Mouse (Mus musculus) liver, embryonic 12.5 days (tissue): Measurements from ENCODE around the gene Btbd11. TPM values are rescaled to one million over a fixed set of nuclear protein-coding genes. Genes with fewer than 3 reads are reported as not detected.

Source experiments
- ATAC-seq: fragments of 200-750 bp; cut with Nextera tagmentation; 2 replicates; pipeline ENCODE4 v1.8.0; 2017; ENCODE audit warnings: moderate number of reproducible peaks, mild to moderate bottlenecking, moderate library complexity
- H3K27ac ChIP-seq: fragments of 300-500 bp; sonication (generic); 2 replicates; pipeline ENCODE4 v1.5.1; 2016; ENCODE audit warnings: mild to moderate bottlenecking
- H3K27me3 ChIP-seq: fragments of 300-500 bp; sonication (generic); replicated peaks from 2 replicates; pipeline ENCODE4 v1.6.1; 2016; ENCODE audit warnings: mild to moderate bottlenecking, moderate library complexity
- H3K36me3 ChIP-seq: fragments of 300-500 bp; sonication (generic); 2 replicates; pipeline ENCODE4 v1.6.1; 2016; ENCODE audit warnings: mild to moderate bottlenecking, moderate library complexity
- H3K4me1 ChIP-seq: fragments of 300-500 bp; sonication (generic); 2 replicates; pipeline ENCODE4 v1.6.1; 2016
- H3K4me2 ChIP-seq: fragments of 300-500 bp; sonication (generic); 2 replicates; pipeline ENCODE4 v1.6.1; 2016; ENCODE audit warnings: mild to moderate bottlenecking, moderate library complexity
- H3K4me3 ChIP-seq: fragments of 300-500 bp; sonication (generic); 2 replicates; pipeline ENCODE4 v1.5.1; 2016; ENCODE audit warnings: mild to moderate bottlenecking, moderate library complexity
- H3K9ac ChIP-seq: fragments of 300-500 bp; sonication (generic); 2 replicates; pipeline ENCODE4 v1.6.1; 2016; ENCODE audit warnings: mild to moderate bottlenecking, moderate library complexity
- H3K9me3 ChIP-seq: fragments of 300-500 bp; sonication (generic); replicated peaks from 2 replicates; pipeline ENCODE4 v1.6.1; 2016; ENCODE audit warnings: mild to moderate bottlenecking, moderate library complexity
- WGBS: fragments of 180-500 bp; shearing (Covaris S2); methylation state at CpG from one replicate; pipeline ENCODE4 v1.1.7; 2016; ENCODE audit not compliant: insufficient replicate concordance; 5-methylcytosine and 5-hydroxymethylcytosine counted together
- polyA plus RNA-seq: library from polyadenylated mRNA; unstranded; fragments of >200 nt; fragmentation: Nextera tagmentation; extraction: Ambion mirVana; gene quantifications from 2 replicates; pipeline ENCODE4 v1.2.1, GENCODE M21; 2016

Gene Btbd11
- polyA plus RNA-seq, 1 experiment from 2014 or later, result 0.32 TPM

- Histone ChIP-seq H3K27me3 (peaks cover 32% of the 10 kb centered on the region), H3K9me3 (no peaks in the 10 kb centered on the region), H3K4me1 (peaks cover 11% of the 10 kb centered on the region; the same call in 1 of the 2 replicates), H3K36me3 (no peaks in the 10 kb centered on the region), H3K9ac (no peak overlapping the region), H3K4me2 (no peak overlapping the region), H3K4me3 (no peak overlapping the region), H3K27ac (no peak overlapping the region)
- WGBS, result 63% methylated on average over 7 of the region's 7 CpGs
- no peak for ATAC-seq
Observed at GRCm38 (mm10) chr10:85382981-85383380, 3.6 kb upstream of the Btbd11 start.

- Histone ChIP-seq H3K4me2 (peak overlapping the region; percentile 72), H3K4me3 (peak overlapping the region; percentile 49), H3K27me3 (peaks cover 58% of the 10 kb centered on the region), H3K27ac (no peak overlapping the region), H3K9ac (no peak overlapping the region; the same call in 1 of the 2 replicates), H3K9me3 (no peaks in the 10 kb centered on the region), H3K36me3 (no peaks in the 10 kb centered on the region), H3K4me1 (peaks cover 15% of the 10 kb centered on the region; the same call in 1 of the 2 replicates)
- WGBS, result under 1% methylated on average over 78 of the region's 78 CpGs
- ATAC-seq, result no peak
Observed at GRCm38 (mm10) chr10:85387219-85388070, 831 bp downstream of the Btbd11 start.

GRCm38 (mm10) chr10:85388071-85388750 lies 1.6 kb downstream of the Btbd11 start:
- WGBS, result 2% methylated on average over 44 of the region's 50 CpGs
- H3K36me3 ChIP-seq, result no peaks in the 10 kb centered on the region
- peak overlapping the region; percentile 49 for H3K4me3 ChIP-seq
- H3K9me3 ChIP-seq, result no peaks in the 10 kb centered on the region
- H3K4me1 ChIP-seq, result peaks cover 15% of the 10 kb centered on the region; the same call in 1 of the 2 replicates
- peak overlapping the region; percentile 72 for H3K4me2 ChIP-seq
- no peak overlapping the region for H3K27ac ChIP-seq
- H3K27me3 ChIP-seq, result peaks cover 58% of the 10 kb centered on the region
- ATAC-seq, result no peak
- no peak overlapping the region for H3K9ac ChIP-seq

- Histone ChIP-seq H3K4me2 (peak overlapping the region; percentile 72), H3K4me1 (peaks cover 15% of the 10 kb centered on the region; the same call in 1 of the 2 replicates), H3K27ac (no peak overlapping the region), H3K27me3 (peaks cover 58% of the 10 kb centered on the region), H3K9me3 (no peaks in the 10 kb centered on the region), H3K9ac (no peak overlapping the region), H3K4me3 (no peak overlapping the region), H3K36me3 (no peaks in the 10 kb centered on the region)
- ATAC-seq, result no peak
- WGBS, result 3% methylated on average over 9 of the region's 9 CpGs
Observed at GRCm38 (mm10) chr10:85388751-85389115, 2.1 kb downstream of the Btbd11 start.

GRCm38 (mm10) chr10:85389286-85390139 lies 2.9 kb downstream of the Btbd11 start:
- Histone ChIP-seq H3K4me3 (no peak overlapping the region), H3K4me2 (no peak overlapping the region), H3K27ac (no peak overlapping the region), H3K9me3 (no peaks in the 10 kb centered on the region), H3K36me3 (no peaks in the 10 kb centered on the region), H3K9ac (no peak overlapping the region), H3K27me3 (peaks cover 53% of the 10 kb centered on the region), H3K4me1 (peaks cover 15% of the 10 kb centered on the region; the same call in 1 of the 2 replicates)
- no peak for ATAC-seq
- 49% methylated on average over 23 of the region's 23 CpGs for WGBS

- ATAC-seq, result no peak
- no peak overlapping the region for H3K27ac ChIP-seq
- H3K27me3 ChIP-seq, result peaks cover 26% of the 10 kb centered on the region
- no peak overlapping the region for H3K4me3 ChIP-seq
- no peaks in the 10 kb centered on the region for H3K36me3 ChIP-seq
- H3K4me1 ChIP-seq, result 0 out of 2 replicates have a peak, but pooled peaks cover 4% of the 10 kb centered on the region
- 54% methylated on average over 6 of the region's 6 CpGs for WGBS
- no peak overlapping the region for H3K4me2 ChIP-seq
- no peak overlapping the region for H3K9ac ChIP-seq
- no peaks in the 10 kb centered on the region for H3K9me3 ChIP-seq
Observed at GRCm38 (mm10) chr10:85393016-85393415, 6.4 kb downstream of the Btbd11 start.

GRCm38 (mm10) chr10:85394558-85394957 lies 7.9 kb downstream of the Btbd11 start:
- Histone ChIP-seq H3K9me3 (no peaks in the 10 kb centered on the region), H3K27ac (no peak overlapping the region), H3K27me3 (peaks cover 10% of the 10 kb centered on the region), H3K36me3 (no peaks in the 10 kb centered on the region), H3K4me1 (no peaks in the 10 kb centered on the region), H3K4me3 (no peak overlapping the region), H3K9ac (no peak overlapping the region), H3K4me2 (no peak overlapping the region)
- WGBS, result 53% methylated on average over 4 of the region's 4 CpGs
- no peak for ATAC-seq

GRCm38 (mm10) chr10:85411120-85411519 lies 24.5 kb downstream of the Btbd11 start:
- no peak for ATAC-seq
- H3K27ac ChIP-seq, result no peak overlapping the region
- 65% methylated on average over 3 of the region's 3 CpGs for WGBS
- no peak overlapping the region for H3K4me2 ChIP-seq
- no peaks in the 10 kb centered on the region for H3K9me3 ChIP-seq
- no peaks in the 10 kb centered on the region for H3K36me3 ChIP-seq
- H3K4me1 ChIP-seq, result no peaks in the 10 kb centered on the region
- H3K4me3 ChIP-seq, result no peak overlapping the region
- H3K9ac ChIP-seq, result no peak overlapping the region
- H3K27me3 ChIP-seq, result no peaks in the 10 kb centered on the region

- no peak overlapping the region for H3K4me2 ChIP-seq
- H3K9me3 ChIP-seq, result no peaks in the 10 kb centered on the region
- H3K9ac ChIP-seq, result no peak overlapping the region
- H3K36me3 ChIP-seq, result no peaks in the 10 kb centered on the region
- H3K4me1 ChIP-seq, result no peaks in the 10 kb centered on the region
- H3K27ac ChIP-seq, result no peak overlapping the region
- WGBS, result 54% methylated on average over 15 of the region's 15 CpGs
- no peak for ATAC-seq
- H3K27me3 ChIP-seq, result no peaks in the 10 kb centered on the region
- no peak overlapping the region for H3K4me3 ChIP-seq
Observed at GRCm38 (mm10) chr10:85420851-85421628, 34.4 kb downstream of the Btbd11 start.

GRCm38 (mm10) chr10:85421629-85422012 lies 35.0 kb downstream of the Btbd11 start:
- H3K9ac ChIP-seq, result no peak overlapping the region
- H3K4me1 ChIP-seq, result no peaks in the 10 kb centered on the region
- H3K9me3 ChIP-seq, result no peaks in the 10 kb centered on the region
- no peaks in the 10 kb centered on the region for H3K36me3 ChIP-seq
- 72% methylated on average over 4 of the region's 4 CpGs for WGBS
- no peak overlapping the region for H3K4me2 ChIP-seq
- H3K27me3 ChIP-seq, result no peaks in the 10 kb centered on the region
- no peak overlapping the region for H3K4me3 ChIP-seq
- no peak for ATAC-seq
- H3K27ac ChIP-seq, result no peak overlapping the region

- Histone ChIP-seq H3K4me2 (no peak overlapping the region), H3K27ac (no peak overlapping the region), H3K9me3 (no peaks in the 10 kb centered on the region), H3K27me3 (no peaks in the 10 kb centered on the region), H3K4me3 (no peak overlapping the region), H3K4me1 (no peaks in the 10 kb centered on the region), H3K9ac (no peak overlapping the region), H3K36me3 (no peaks in the 10 kb centered on the region)
- ATAC-seq, result no peak
- WGBS, result 27% methylated on average over 2 of the region's 2 CpGs
Observed at GRCm38 (mm10) chr10:85425756-85426155, 39.1 kb downstream of the Btbd11 start.
